Mouse (Mus musculus) olfactory bulb, adult 2 months (tissue): ENCODE measurements around the gene Upp1. TPM values are rescaled to one million over a fixed set of nuclear protein-coding genes. Genes with fewer than 3 reads are reported as not detected.
"Not testable (repeated sequence)": the region's sequence is repeated elsewhere in the genome, so short reads cannot be mapped to it uniquely, and the experiment has no call there.

Experiments used
- H3K27ac ChIP-seq: fragments of 200-500 bp; 2 replicates; pipeline ENCODE4 v1.5.1; 2012; ENCODE audit warnings: low read depth, low read length; ENCODE audit not compliant: insufficient read depth
- H3K4me1 ChIP-seq: fragments of 200-500 bp; 2 replicates; pipeline ENCODE4 v1.6.1; 2012; ENCODE audit warnings: low read length; ENCODE audit not compliant: control insufficient read depth, insufficient read depth
- H3K4me3 ChIP-seq: fragments of 200-500 bp; 2 replicates; pipeline ENCODE4 v1.5.1; 2012; ENCODE audit warnings: mild to moderate bottlenecking, low read depth, low read length, moderate library complexity; ENCODE audit not compliant: insufficient read depth
- CTCF ChIP-seq: fragments of 200-500 bp; IDR thresholded peaks from 2 replicates; pipeline ENCODE4 v1.5.1; 2012; ENCODE audit warnings: low read depth, mild to moderate bottlenecking, low read length, moderate library complexity; ENCODE audit not compliant: insufficient read depth
- POLR2A ChIP-seq: fragments of 200-500 bp; IDR thresholded peaks from 2 replicates; pipeline ENCODE4 v1.6.1; 2012; ENCODE audit warnings: mild to moderate bottlenecking, low read depth, low read length, moderate library complexity; ENCODE audit not compliant: insufficient read depth
- WGBS: fragments of 180-500 bp; shearing (Covaris S2); methylation state at CpG from one replicate; pipeline ENCODE4 v1.1.7; 2018; 5-methylcytosine and 5-hydroxymethylcytosine counted together
- polyA plus RNA-seq: library from polyadenylated mRNA; stranded (reverse); fragments of >200 nt; gene quantifications from 2 replicates; pipeline ENCODE4 v1.2.4, GENCODE M21; 2012; ENCODE audit warnings: low replicate concordance; ENCODE audit not compliant: missing spikeins, insufficient read depth, insufficient read length

The Upp1 gene
- polyA plus RNA-seq, 1 experiment, result not detected

DNA sequence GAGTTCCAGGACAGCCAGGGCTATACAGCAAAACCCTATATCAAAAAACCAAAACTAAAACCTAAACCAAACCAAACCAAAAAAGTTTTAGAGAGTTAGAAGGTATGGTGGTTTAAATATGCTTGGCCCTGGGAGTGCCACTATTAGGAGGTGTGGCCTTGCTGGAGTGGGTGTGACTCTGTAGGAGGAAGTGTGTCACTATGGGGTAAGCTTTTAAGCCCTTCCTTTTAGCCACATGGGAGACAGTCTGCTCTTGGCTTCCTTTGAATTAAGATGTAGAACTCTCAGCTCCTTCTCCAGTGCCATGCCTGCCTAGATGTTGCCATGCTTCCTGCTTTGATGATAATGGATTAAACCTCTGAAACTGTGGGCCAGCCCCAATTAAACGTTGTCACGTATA, 27.2 kb downstream of the Upp1 start:
- Histone ChIP-seq H3K27ac (no peak overlapping the region), H3K4me1 (no peaks in the 10 kb centered on the region), H3K4me3 (no peak overlapping the region)
- 92% methylated on average over 2 of the region's 2 CpGs for WGBS
- no peak for TF ChIP-seq POLR2A
- no peak for TF ChIP-seq CTCF

- no peak overlapping the region for H3K27ac ChIP-seq
- H3K4me1 ChIP-seq, result no peaks in the 10 kb centered on the region
- TF ChIP-seq POLR2A, result no peak
- no peak for TF ChIP-seq CTCF
- 88% methylated on average over 4 of the region's 4 CpGs for WGBS
- no peak overlapping the region for H3K4me3 ChIP-seq
These were observed 28.2 kb downstream of the Upp1 start for GRCm38 (mm10) chr11:9146115-9146514.

GRCm38 (mm10) chr11:9146683-9147082, 28.8 kb downstream of the Upp1 start:
- WGBS, result 95% methylated on average over 1 of the region's 1 CpGs
- no peak overlapping the region for H3K27ac ChIP-seq
- H3K4me3 ChIP-seq, result no peak overlapping the region
- no peaks in the 10 kb centered on the region for H3K4me1 ChIP-seq
- no peak for TF ChIP-seq POLR2A
- no peak for TF ChIP-seq CTCF

DNA sequence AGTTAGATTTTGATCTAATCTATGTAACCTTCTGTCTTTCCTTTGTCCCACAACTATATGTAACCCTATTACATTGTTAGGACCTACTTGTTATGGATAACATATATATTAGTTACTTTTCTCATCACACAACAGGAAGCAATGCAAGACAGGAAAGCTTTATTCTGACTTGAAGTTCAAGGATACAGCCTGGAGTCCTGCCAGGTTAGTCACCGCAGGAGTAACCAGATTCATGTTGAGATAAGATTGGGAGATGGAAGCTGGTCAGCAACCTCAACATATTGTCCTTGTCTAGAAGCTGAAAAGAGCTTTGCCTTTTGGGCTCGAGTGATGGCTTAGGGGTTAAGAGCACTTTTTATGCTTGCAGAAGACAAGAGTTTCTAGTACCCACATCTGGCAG, 30.3 kb downstream of the Upp1 start:
- TF ChIP-seq CTCF, result no peak
- TF ChIP-seq POLR2A, result no peak
- Histone ChIP-seq H3K4me3 (no peak overlapping the region), H3K27ac (no peak overlapping the region), H3K4me1 (no peaks in the 10 kb centered on the region)
- 84% methylated on average over 2 of the region's 2 CpGs for WGBS

- not testable (repeated sequence) for H3K4me3 ChIP-seq, H3K27ac ChIP-seq, H3K4me1 ChIP-seq
- WGBS, result 88% methylated on average over 25 of the region's 25 CpGs
These were observed 32.5 kb downstream of the Upp1 start for GRCm38 (mm10) chr11:9150403-9150802.

DNA sequence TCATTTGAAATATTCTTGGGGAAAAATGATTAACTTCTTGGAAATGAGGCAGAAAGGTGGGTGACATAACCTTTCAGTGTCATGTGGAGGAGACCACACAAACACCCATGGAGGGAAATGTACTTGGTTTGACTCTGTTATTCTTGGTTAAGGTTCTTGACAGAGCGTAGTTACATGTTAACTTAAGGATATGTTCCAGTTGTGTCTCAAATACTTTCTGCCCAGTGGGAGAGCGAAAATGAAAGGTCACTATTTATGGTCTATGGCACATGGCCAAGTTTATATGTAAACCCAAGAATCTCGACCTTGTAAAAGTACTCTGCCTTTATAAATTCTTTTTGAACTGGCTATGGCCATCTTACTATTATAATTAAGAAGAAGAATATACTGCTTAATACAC, 42.0 kb downstream of the Upp1 start:
- Histone ChIP-seq H3K4me3 (no peak overlapping the region), H3K27ac (no peak overlapping the region), H3K4me1 (no peaks in the 10 kb centered on the region)
- TF ChIP-seq CTCF (no peak), POLR2A (no peak)
- 72% methylated on average over 3 of the region's 3 CpGs for WGBS

GRCm38 (mm10) chr11:9167331-9167730, 49.4 kb downstream of the Upp1 start:
- H3K27ac ChIP-seq, result no peak overlapping the region
- TF ChIP-seq CTCF, result no peak
- no peak for TF ChIP-seq POLR2A
- no peaks in the 10 kb centered on the region for H3K4me1 ChIP-seq
- 97% methylated on average over 2 of the region's 2 CpGs for WGBS
- H3K4me3 ChIP-seq, result no peak overlapping the region

DNA sequence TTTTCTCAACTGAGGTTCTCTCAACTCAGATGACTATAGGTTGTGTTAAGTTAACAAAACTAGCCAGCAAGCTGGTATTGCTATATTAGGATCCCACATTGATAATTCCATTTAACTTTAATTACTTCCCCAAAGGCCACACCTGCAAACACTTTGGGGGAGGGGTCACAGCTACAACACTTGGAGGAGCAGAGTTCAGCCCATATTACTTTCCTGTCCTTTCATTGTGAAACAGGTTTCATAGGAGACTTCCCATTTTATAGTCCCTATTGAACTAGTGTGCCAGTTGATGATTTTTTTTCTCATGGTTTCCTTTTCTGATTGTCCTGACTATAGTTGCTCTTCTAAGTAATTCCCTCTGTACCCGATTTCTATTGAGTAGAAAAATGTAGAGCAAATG, 63.6 kb downstream of the Upp1 start:
- WGBS, result 93% methylated on average over 1 of the region's 1 CpGs
- no peaks in the 10 kb centered on the region for H3K4me1 ChIP-seq
- TF ChIP-seq CTCF (no peak), POLR2A (no peak)
- no peak overlapping the region for H3K4me3 ChIP-seq
- no peak overlapping the region for H3K27ac ChIP-seq

Other genes starting within 250 kb of the Upp1 start
- not detected in 2 replicates for gene Pkd1l1, start 144.8 kb upstream of the Upp1 start, polyA plus RNA-seq
- not detected in 2 replicates for gene Hus1, start 106.9 kb upstream of the Upp1 start, polyA plus RNA-seq
- gene Gm11992, start 69.5 kb upstream of the Upp1 start, polyA plus RNA-seq, result not detected in 2 replicates
- not detected in 2 replicates for gene Sun3, start 69.1 kb upstream of the Upp1 start, polyA plus RNA-seq
- not detected in 2 replicates for gene Abca13, start 73.8 kb downstream of the Upp1 start, polyA plus RNA-seq